Mouse (Mus musculus) liver, adult 2 months (tissue): ENCODE measurements around the gene Ppp3ca. TPM values are rescaled to one million over a fixed set of nuclear protein-coding genes. Genes with fewer than 3 reads are reported as not detected.

Experiments used
- DNase-seq: peaks from one replicate; pipeline ENCODE4 v3.0.0-alpha.2; 2011; ENCODE audit warnings: low read depth, low spot score; ENCODE audit errors: extremely low read depth
- H3K27ac ChIP-seq: fragments of 200-500 bp; replicated peaks from 2 replicates; pipeline ENCODE4 v1.5.1; 2012; ENCODE audit warnings: low read depth, mild to moderate bottlenecking, control low read depth, inconsistent platforms, low read length; ENCODE audit not compliant: insufficient read depth
- H3K27me3 ChIP-seq: fragments of 200-500 bp; 2 replicates; pipeline ENCODE4 v1.6.1; 2012; ENCODE audit warnings: mild to moderate bottlenecking, moderate library complexity, low read length, inconsistent platforms; ENCODE audit not compliant: control insufficient read depth, insufficient read depth
- H3K36me3 ChIP-seq: fragments of 200-500 bp; 2 replicates; pipeline ENCODE4 v1.6.1; 2012; ENCODE audit warnings: low read length, inconsistent platforms; ENCODE audit not compliant: control insufficient read depth, insufficient read depth
- H3K4me1 ChIP-seq: fragments of 200-500 bp; 2 replicates; pipeline ENCODE4 v1.6.1; 2011; ENCODE audit warnings: low read length; ENCODE audit not compliant: control insufficient read depth, insufficient read depth
- H3K4me3 ChIP-seq: fragments of 200-500 bp; 2 replicates; pipeline ENCODE4 v1.5.1; 2011; ENCODE audit warnings: low read depth, mild to moderate bottlenecking, control low read depth, low read length, moderate library complexity; ENCODE audit not compliant: insufficient read depth
- H3K79me2 ChIP-seq: fragments of 200-500 bp; 2 replicates; pipeline ENCODE4 v1.6.1; 2012; ENCODE audit warnings: inconsistent platforms, mild to moderate bottlenecking, low read length, moderate library complexity; ENCODE audit not compliant: control insufficient read depth, insufficient read depth
- H3K9ac ChIP-seq: fragments of 200-500 bp; 2 replicates; pipeline ENCODE4 v1.6.1; 2012; ENCODE audit warnings: low read depth, mild to moderate bottlenecking, control low read depth, inconsistent platforms, low read length
- CTCF ChIP-seq: fragments of 200-500 bp; IDR thresholded peaks from 2 replicates; pipeline ENCODE4 v1.5.1; 2011; ENCODE audit warnings: low read depth, low read length, control low read depth
- POLR2A ChIP-seq: fragments of 200-500 bp; IDR thresholded peaks from 2 replicates; pipeline ENCODE4 v1.6.1; 2011; ENCODE audit warnings: low read length, control low read depth; ENCODE audit not compliant: insufficient read depth; ENCODE audit errors: extremely low read depth
- WGBS: fragments of 180-500 bp; shearing (Covaris S2); methylation state at CpG from one replicate; pipeline ENCODE4 v1.1.7; 2018; 5-methylcytosine and 5-hydroxymethylcytosine counted together
- polyA plus RNA-seq: library from polyadenylated mRNA; depleted of rRNA; stranded (reverse); fragments of >200 nt; gene quantifications from 2 replicates; pipeline ENCODE4 v1.2.3, GENCODE M21; 2012; rRNA removed
- total RNA-seq: library from RNA; depleted of rRNA; stranded (reverse); fragments of >200 nt; gene quantifications from 2 replicates; pipeline ENCODE4 v1.2.3, GENCODE M21; 2014; rRNA removed

Gene Ppp3ca
- total RNA-seq (21.7 and 23.0 TPM in 2 replicates), polyA plus RNA-seq (9.0 and 9.8 TPM in 2 replicates)

DNA sequence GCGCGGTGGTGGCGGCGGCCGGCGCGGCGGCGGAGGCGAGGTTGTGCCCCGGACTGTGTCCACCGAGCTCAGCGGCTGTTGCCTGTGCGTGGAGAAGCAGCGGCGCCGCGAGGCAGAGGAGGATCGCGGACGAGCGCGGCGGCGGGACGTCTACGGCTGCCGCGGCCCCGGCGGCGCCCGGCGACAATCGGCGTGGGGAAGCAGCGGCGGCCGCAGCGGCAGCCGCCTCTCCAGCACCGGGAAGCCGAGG lies at the start of gene Ppp3ca:
Gene Ppp3ca, plus strand, starts transcription at position 15 of the 250 bp plus-strand sequence.
- DNase-seq: no peak
- Histone ChIP-seq H3K4me1 (peaks cover 14% of the 10 kb centered on the region), H3K4me3 (peak within 1 kb of the TSS; percentile 84), H3K36me3 (no peaks in the 10 kb centered on the region), H3K9ac (peak within 1 kb of the TSS; percentile 91), H3K79me2 (peaks cover 6% of the 10 kb centered on the region; the same call in 1 of the 2 replicates), H3K27me3 (no peaks in the 10 kb centered on the region), H3K27ac (peak within 1 kb of the TSS; percentile 79)
- TF ChIP-seq CTCF (peak; percentile 13; the same call in 1 of the 2 replicates), POLR2A (peak; percentile 49; the same call in 1 of the 2 replicates)
- WGBS: 0% methylated on average over 41 of the region's 43 CpGs

DNA sequence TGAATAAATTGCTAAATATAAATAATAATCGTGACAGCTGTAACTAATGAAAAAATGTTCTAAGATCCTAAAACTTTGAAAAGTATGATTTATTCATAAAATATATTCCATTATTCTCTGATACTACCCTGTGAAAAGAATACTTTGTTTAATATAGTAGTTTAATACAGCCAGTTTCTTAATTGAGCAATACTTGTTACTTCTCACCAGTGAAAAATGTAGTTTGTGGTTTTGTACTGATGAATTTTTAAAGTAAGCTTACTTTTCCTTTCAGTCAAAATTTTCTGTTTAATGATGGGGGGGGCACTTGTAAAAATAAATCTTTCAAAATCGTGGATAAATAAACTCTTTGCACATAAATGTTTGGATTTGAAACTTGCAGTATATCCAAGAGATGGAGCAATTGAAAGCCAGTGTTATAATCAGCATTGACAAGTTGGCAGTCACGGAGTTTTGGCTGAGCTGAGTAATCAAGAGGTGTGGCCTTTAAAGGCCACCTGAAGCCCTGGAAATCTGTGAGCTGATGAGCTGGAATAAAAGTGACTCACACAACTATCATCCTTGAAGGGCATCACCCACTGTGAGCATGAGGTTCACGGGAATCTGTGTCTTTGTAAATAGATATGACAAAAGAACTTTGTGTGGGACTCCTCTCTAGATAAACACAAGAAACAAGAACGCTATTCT lies 29.2 kb upstream of the Ppp3ca start:
- Histone ChIP-seq H3K36me3 (no peaks in the 10 kb centered on the region), H3K79me2 (no peaks in the 10 kb centered on the region), H3K27ac (no peak overlapping the region), H3K9ac (no peak overlapping the region), H3K4me3 (no peak overlapping the region), H3K4me1 (peaks cover 3% of the 10 kb centered on the region; the same call in 1 of the 2 replicates), H3K27me3 (no peaks in the 10 kb centered on the region)
- TF ChIP-seq CTCF (no peak), POLR2A (no peak)
- DNase-seq: peak; percentile 75
- 46% methylated on average over 5 of the region's 5 CpGs for WGBS

DNA sequence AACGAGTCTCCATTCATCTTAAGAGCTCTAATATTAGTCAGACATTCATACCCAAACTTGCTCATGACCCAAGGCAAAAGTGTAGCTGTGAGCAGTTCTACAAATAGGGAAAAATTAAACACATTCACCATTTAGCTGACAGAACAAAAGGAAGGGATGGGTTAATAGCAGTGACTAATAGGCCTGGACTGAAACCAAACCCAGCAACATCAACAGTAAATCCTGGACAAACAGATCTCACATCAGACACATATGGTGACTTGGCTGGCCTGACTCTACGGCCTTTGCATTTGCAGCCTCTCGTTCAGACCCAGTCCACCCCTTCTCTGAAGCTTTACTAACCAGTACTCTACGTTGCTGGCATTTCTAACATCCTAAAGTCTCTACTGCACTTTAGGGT lies 19.0 kb upstream of the Ppp3ca start:
- 82% methylated on average over 4 of the region's 4 CpGs for WGBS

DNA sequence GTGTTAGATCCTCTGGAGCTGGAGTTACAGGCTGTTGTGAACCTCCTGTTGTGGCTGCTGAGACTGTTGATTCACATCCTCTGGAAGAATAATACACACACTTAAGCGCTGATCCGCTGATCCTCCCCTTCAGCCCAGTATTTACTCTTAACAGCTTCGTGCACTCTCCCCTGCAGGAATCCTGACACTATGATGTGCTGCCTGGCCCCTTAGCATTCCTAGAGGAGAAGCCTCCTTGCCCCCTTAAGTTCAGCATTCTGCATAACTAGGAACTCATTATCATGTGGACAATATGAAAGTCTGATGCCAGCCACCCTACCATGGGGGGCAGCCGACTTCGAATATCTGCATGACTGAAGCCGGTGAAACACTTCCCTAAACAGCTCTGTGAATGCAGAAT lies 18.4 kb upstream of the Ppp3ca start:
- no peak for TF ChIP-seq CTCF
- TF ChIP-seq POLR2A: no peak
- H3K4me3 ChIP-seq: no peak overlapping the region
- H3K27ac ChIP-seq: no peak overlapping the region
- WGBS: 63% methylated on average over 6 of the region's 6 CpGs
- no peaks in the 10 kb centered on the region for H3K79me2 ChIP-seq
- peaks cover 2% of the 10 kb centered on the region; the same call in 1 of the 2 replicates for H3K4me1 ChIP-seq
- H3K36me3 ChIP-seq: no peaks in the 10 kb centered on the region
- no peak overlapping the region for H3K9ac ChIP-seq
- H3K27me3 ChIP-seq: no peaks in the 10 kb centered on the region
- no peak for DNase-seq

More for the DNA sequence above, 19.0 kb upstream of the Ppp3ca start:
- no peak for TF ChIP-seq CTCF
- no peak for TF ChIP-seq POLR2A
- peaks cover 2% of the 10 kb centered on the region; the same call in 1 of the 2 replicates for H3K4me1 ChIP-seq
- no peak for DNase-seq
- no peak overlapping the region for H3K9ac ChIP-seq
- no peaks in the 10 kb centered on the region for H3K27me3 ChIP-seq
- no peaks in the 10 kb centered on the region for H3K36me3 ChIP-seq
- H3K79me2 ChIP-seq: no peaks in the 10 kb centered on the region
- H3K27ac ChIP-seq: no peak overlapping the region
- H3K4me3 ChIP-seq: no peak overlapping the region

DNA sequence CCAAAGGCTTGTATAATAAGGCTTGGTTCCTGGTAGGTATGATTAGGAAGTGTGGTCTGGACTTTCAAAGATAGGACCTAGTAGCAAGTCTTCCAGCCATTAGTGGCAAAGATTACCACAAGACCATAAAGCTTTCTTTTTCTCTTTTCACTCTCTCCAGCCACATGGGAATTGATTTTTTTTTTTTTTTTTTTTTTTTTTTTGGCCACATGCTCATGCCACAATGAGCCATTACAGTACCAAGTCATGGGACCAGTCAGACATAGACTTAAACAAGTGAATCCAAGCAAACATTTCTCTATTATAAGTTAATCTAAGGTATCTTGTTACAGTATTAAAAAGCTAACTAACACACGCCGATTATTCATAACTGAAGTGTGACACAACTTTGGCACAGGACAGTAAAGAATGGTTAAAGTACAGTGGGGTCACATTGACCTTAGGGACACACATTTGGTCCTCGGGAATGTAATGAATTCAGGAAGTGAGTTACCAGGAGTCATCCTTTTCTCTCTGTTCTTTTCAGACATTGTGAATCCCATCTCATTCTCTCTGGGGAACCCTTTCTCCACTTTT lies 13.4 kb upstream of the Ppp3ca start:
- DNase-seq: no peak
- Histone ChIP-seq H3K36me3 (no peaks in the 10 kb centered on the region), H3K27ac (no peak overlapping the region), H3K4me1 (peaks cover 2% of the 10 kb centered on the region; the same call in 1 of the 2 replicates), H3K9ac (no peak overlapping the region), H3K27me3 (no peaks in the 10 kb centered on the region), H3K4me3 (no peak overlapping the region), H3K79me2 (no peaks in the 10 kb centered on the region)
- TF ChIP-seq POLR2A (no peak), CTCF (no peak)
- 60% methylated on average over 3 of the region's 3 CpGs for WGBS

DNA sequence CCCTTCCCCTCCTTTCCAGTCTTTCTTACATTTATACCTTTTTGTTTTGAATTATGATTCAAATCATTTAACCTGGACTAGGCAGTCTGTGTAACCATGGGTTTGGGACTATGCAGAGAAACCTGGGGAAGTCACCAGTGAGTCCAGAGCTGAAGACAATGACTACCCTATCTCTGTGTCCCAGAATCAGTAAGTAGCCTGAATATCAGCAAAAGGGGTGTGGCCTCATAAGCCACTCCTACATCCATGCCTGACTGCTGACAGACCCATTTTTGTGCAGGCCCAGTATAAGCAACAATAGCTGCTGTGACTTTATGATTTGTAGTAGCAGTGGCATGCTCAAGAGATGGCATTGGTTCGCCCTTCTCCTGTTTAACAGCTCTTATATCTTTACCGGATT lies 11.2 kb upstream of the Ppp3ca start:
- Histone ChIP-seq H3K27me3 (no peaks in the 10 kb centered on the region), H3K36me3 (no peaks in the 10 kb centered on the region), H3K79me2 (no peaks in the 10 kb centered on the region), H3K4me1 (peaks cover 2% of the 10 kb centered on the region; the same call in 1 of the 2 replicates), H3K9ac (no peak overlapping the region), H3K4me3 (no peak overlapping the region), H3K27ac (no peak overlapping the region)
- no peak for DNase-seq
- 94% methylated on average over 2 of the region's 2 CpGs for WGBS
- TF ChIP-seq CTCF (no peak), POLR2A (no peak)
